Mouse (Mus musculus) heart, adult 2 months (tissue): ENCODE measurements at regions not wholly inside any gene's neighbourhood (a gene's known extent, or its start where the extent isn't known, plus 50 kb on each side); places are given as distances from the start of the nearest gene placed in this dataset.

Experiments used
- EP300 ChIP-seq: fragments of 200-500 bp; IDR thresholded peaks from 2 replicates; pipeline ENCODE4 v1.6.1; 2011; ENCODE audit warnings: low read depth, low read length, control low read depth; ENCODE audit not compliant: insufficient read depth
- POLR2A ChIP-seq: fragments of 200-500 bp; IDR thresholded peaks from 2 replicates; pipeline ENCODE4 v1.6.1; 2011; ENCODE audit warnings: mild to moderate bottlenecking, low read depth, low read length, control low read depth; ENCODE audit not compliant: insufficient read depth

GRCm38 (mm10) chr2:28352903-28353302 is 93.7 kb upstream of the Ppp1r26 start:
- no peak for TF ChIP-seq POLR2A
- no peak for TF ChIP-seq EP300
